Mouse (Mus musculus) bone marrow, adult 2 months (tissue): ENCODE measurements around the gene Kcna4.

Experiments used
- CTCF ChIP-seq: fragments of 200-500 bp; IDR thresholded peaks from 2 replicates; pipeline ENCODE4 v1.5.1; 2011; ENCODE audit warnings: low read length, control low read depth; ENCODE audit not compliant: control insufficient read depth, insufficient read depth
- POLR2A ChIP-seq: fragments of 200-500 bp; IDR thresholded peaks from 2 replicates; pipeline ENCODE4 v1.6.1; 2011; ENCODE audit warnings: low read depth, mild to moderate bottlenecking, control low read depth, low read length, borderline replicate concordance; ENCODE audit not compliant: control insufficient read depth

DNA sequence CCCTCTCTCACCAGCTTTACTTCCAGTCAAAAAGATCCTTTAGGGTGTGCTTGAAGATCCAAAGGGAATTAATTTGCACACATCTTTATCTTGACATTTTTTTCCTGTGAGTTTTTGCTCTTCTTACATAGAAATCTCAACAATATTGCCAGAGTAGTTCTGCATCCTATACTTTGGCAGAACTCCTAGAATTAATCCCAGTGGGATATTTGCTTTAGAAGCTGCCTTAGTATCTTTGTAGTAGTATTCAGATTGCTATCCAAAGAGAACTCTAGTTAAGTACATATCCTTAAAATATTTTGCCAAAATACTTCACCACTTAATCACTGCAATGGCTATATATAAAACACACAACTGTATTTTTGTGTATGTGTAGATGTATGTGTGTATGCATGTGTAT lies 28.2 kb downstream of the Kcna4 start:
- TF ChIP-seq POLR2A, result no peak
- no peak for TF ChIP-seq CTCF
